Mouse (Mus musculus) midbrain, embryonic 11.5 days (tissue): ENCODE data around the gene T2. TPM values are rescaled to one million over a fixed set of nuclear protein-coding genes. Genes with fewer than 3 reads are reported as not detected.
A peak's percentile ranks its signal among the peaks of the same experiment; 100 is the strongest.
"Not testable (repeated sequence)": the region's sequence is repeated elsewhere in the genome, so short reads cannot be mapped to it uniquely, and the experiment has no call there.

Source experiments
- ATAC-seq: fragments of 200-750 bp; cut with Nextera tagmentation; 2 replicates; pipeline ENCODE4 v1.8.0; 2017; ENCODE audit warnings: moderate TSS enrichment, moderate library complexity; ENCODE audit not compliant: low FRiP score
- DNase-seq: peaks from one replicate; pipeline ENCODE4 v3.0.0; 2015; ENCODE audit warnings: low spot score; ENCODE audit errors: missing footprints
- H3K27ac ChIP-seq: fragments of 300-500 bp; sonication (generic); 2 replicates; pipeline ENCODE4 v1.5.1; 2014; ENCODE audit warnings: low read depth, low read length
- H3K27me3 ChIP-seq: fragments of 300-500 bp; sonication (generic); 2 replicates; pipeline ENCODE4 v1.6.1; 2014; ENCODE audit warnings: mild to moderate bottlenecking, low read length, moderate library complexity, mixed read lengths; ENCODE audit not compliant: control insufficient read depth, insufficient read depth
- H3K36me3 ChIP-seq: fragments of 300-500 bp; sonication (generic); 2 replicates; pipeline ENCODE4 v1.6.1; 2014; ENCODE audit warnings: mild to moderate bottlenecking, low read length, moderate library complexity, mixed read lengths; ENCODE audit not compliant: control insufficient read depth, insufficient read depth
- H3K4me1 ChIP-seq: fragments of 300-500 bp; sonication (generic); 2 replicates; pipeline ENCODE4 v1.6.1; 2014; ENCODE audit warnings: low read length; ENCODE audit not compliant: control insufficient read depth, insufficient read depth
- H3K4me2 ChIP-seq: fragments of 300-500 bp; sonication (generic); 2 replicates; pipeline ENCODE4 v1.6.1; 2014; ENCODE audit warnings: mild to moderate bottlenecking, moderate library complexity
- H3K4me3 ChIP-seq: fragments of 300-500 bp; sonication (generic); 2 replicates; pipeline ENCODE4 v1.5.1; 2014; ENCODE audit warnings: low read depth, low read length
- H3K9ac ChIP-seq: fragments of 300-500 bp; sonication (generic); 2 replicates; pipeline ENCODE4 v1.6.1; 2014; ENCODE audit warnings: low read length
- H3K9me3 ChIP-seq: fragments of 300-500 bp; sonication (generic); 2 replicates; pipeline ENCODE4 v1.6.1; 2016; ENCODE audit warnings: low read length; ENCODE audit not compliant: control insufficient read depth
- WGBS: fragments of 180-500 bp; shearing (Covaris S2); extraction: QIAGEN DNeasy Blood & Tissue Kit; methylation state at CpG from one replicate; pipeline ENCODE4 v1.1.7; 2014; 5-methylcytosine and 5-hydroxymethylcytosine counted together
- polyA plus RNA-seq: library from polyadenylated mRNA; unstranded; fragments of >200 nt; fragmentation: Nextera tagmentation; extraction: Ambion mirVana; gene quantifications from 2 replicates; pipeline ENCODE4 v1.2.1, GENCODE M21; 2014

The T2 gene
- polyA plus RNA-seq, result 0.18 and 0.30 TPM in 2 replicates

DNA sequence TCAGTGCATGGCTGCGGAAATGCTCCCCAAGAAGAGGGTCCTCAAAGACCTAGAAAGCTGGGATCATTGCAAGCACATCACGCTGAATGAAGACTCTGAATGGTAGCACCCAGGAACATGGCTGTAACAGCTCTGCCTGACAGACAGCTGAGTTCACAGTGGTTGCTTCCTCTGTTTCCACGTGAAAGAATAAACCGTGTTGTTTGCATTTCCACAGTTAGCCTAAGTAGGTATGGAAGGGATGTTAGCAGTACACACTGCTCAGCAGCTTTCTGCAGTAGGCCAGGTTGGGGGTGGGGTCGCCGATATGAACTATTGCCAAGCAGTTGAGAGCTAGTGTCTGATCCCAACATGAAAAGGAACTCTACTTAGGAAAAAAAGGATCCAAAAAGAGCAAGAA, at the start of gene T2:
Gene T2, plus strand, starts transcription at position 301 of the 400 bp plus-strand sequence.
- no peaks in the 10 kb centered on the region for H3K36me3 ChIP-seq
- H3K4me3 ChIP-seq, result no peak within 1 kb of the TSS
- H3K4me2 ChIP-seq, result no peak within 1 kb of the TSS
- WGBS, result 85% methylated on average over 6 of the region's 6 CpGs
- DNase-seq (peak; percentile 8), ATAC-seq (no peak)
- peaks cover 3% of the 10 kb centered on the region; the same call in 1 of the 2 replicates for H3K4me1 ChIP-seq
- H3K9ac ChIP-seq, result no peak within 1 kb of the TSS
- no peaks in the 10 kb centered on the region for H3K9me3 ChIP-seq
- no peak within 1 kb of the TSS for H3K27ac ChIP-seq
- H3K27me3 ChIP-seq, result no peaks in the 10 kb centered on the region

DNA sequence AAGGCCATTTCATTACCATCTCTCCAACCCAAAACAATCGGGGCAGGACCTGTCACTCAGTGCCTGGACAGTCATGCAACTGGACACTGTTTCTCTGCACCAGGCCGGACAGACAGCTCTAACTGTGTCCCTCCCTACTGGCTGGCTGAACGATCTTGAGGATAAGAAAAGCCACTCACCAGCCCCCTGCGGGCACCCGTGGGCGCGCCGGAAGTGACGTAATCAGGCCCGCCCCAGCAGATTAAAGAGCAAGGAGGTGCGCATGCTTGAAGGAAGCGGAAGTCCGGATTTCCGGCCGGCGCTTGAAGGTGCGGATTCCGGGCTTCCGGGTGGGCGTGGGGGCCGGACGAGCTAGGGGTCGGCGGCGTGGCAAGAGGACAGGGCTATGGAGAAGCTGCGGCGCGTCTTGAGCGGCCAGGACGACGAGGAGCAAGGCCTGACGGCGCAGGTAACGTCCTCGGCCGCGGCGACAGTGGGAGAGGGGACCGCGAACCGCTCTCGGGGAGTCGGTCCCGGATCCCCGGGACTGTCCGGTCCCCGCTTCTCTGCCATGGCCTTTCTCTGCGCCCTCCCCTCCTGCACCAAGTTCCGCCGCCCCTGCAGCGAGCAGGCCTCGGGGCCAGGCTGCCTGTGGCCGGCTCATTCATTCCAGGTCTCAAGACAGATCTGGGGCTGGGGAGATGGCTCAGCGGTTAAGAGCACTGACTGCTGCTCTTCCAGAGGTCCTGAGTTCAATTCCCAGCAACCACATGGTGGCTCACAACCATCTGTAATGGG, 44.8 kb upstream of the T2 start, which contains the start of gene Sft2d1:
Gene Sft2d1, plus strand, starts transcription at position 265 of the 777 bp plus-strand sequence.
- no peaks in the 10 kb centered on the region for H3K9me3 ChIP-seq
- H3K27me3 ChIP-seq, result no peaks in the 10 kb centered on the region
- under 1% methylated on average over 47 of the region's 54 CpGs for WGBS

GRCm38 (mm10) chr17:8311751-8312150, 44.0 kb upstream of the T2 start:
- H3K9ac ChIP-seq, result peak overlapping the region; percentile 72
- H3K36me3 ChIP-seq, result no peaks in the 10 kb centered on the region
- no peak for DNase-seq
- H3K4me1 ChIP-seq, result peaks cover 11% of the 10 kb centered on the region
- H3K27me3 ChIP-seq, result no peaks in the 10 kb centered on the region
- H3K27ac ChIP-seq, result no peak overlapping the region
- H3K4me3 ChIP-seq, result peak overlapping the region; percentile 80
- ATAC-seq, result no peak
- H3K9me3 ChIP-seq, result no peaks in the 10 kb centered on the region
- WGBS, result 36% methylated on average over 3 of the region's 3 CpGs
- H3K4me2 ChIP-seq, result peak overlapping the region; percentile 69

More for the DNA sequence above, 44.8 kb upstream of the T2 start, which contains the start of gene Sft2d1:
- peaks cover 11% of the 10 kb centered on the region for H3K4me1 ChIP-seq
- H3K4me3 ChIP-seq, result peak within 1 kb of the TSS; percentile 80
- no peaks in the 10 kb centered on the region for H3K36me3 ChIP-seq
- peak; percentile 99 for ATAC-seq
- peak within 1 kb of the TSS; percentile 72 for H3K9ac ChIP-seq
- peak within 1 kb of the TSS; percentile 69 for H3K4me2 ChIP-seq
- peak; percentile 100 for DNase-seq
- H3K27ac ChIP-seq, result peak within 1 kb of the TSS; percentile 62

GRCm38 (mm10) chr17:8313976-8314375, 41.8 kb upstream of the T2 start:
- no peak overlapping the region for H3K4me2 ChIP-seq
- H3K4me1 ChIP-seq, result peaks cover 11% of the 10 kb centered on the region
- H3K27ac ChIP-seq, result no peak overlapping the region
- 86% methylated on average over 3 of the region's 3 CpGs for WGBS
- no peak overlapping the region for H3K9ac ChIP-seq
- ATAC-seq (no peak), DNase-seq (no peak)
- H3K4me3 ChIP-seq, result no peak overlapping the region
- no peaks in the 10 kb centered on the region for H3K36me3 ChIP-seq
- H3K27me3 ChIP-seq, result no peaks in the 10 kb centered on the region
- H3K9me3 ChIP-seq, result no peaks in the 10 kb centered on the region

DNA sequence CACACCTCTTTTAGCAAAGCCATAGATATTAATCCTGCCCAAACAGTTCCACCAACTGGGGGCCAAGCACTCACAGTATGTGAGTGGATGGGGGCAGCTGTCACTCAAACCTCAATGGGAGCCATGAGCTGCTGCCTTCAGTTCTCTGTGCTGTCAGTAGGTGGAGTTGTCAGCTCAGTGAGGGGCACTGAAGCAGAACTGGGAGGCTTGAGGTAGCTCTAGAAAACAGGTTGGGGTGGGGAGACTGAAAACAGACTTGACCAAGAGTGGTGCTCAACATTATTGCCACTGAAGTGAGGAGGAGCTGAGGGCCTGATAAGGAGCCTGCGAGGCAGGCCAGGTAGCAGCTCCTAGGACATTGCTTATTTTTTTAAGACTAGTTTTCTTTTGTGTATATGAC, 39.5 kb upstream of the T2 start:
- no peaks in the 10 kb centered on the region for H3K9me3 ChIP-seq
- no peaks in the 10 kb centered on the region for H3K27me3 ChIP-seq
- H3K4me3 ChIP-seq, result no peak overlapping the region
- H3K36me3 ChIP-seq, result no peaks in the 10 kb centered on the region
- no peak for ATAC-seq
- no peak overlapping the region for H3K9ac ChIP-seq
- DNase-seq, result no peak
- no peak overlapping the region for H3K4me2 ChIP-seq
- WGBS, result 90% methylated on average over 1 of the region's 1 CpGs
- H3K4me1 ChIP-seq, result peaks cover 11% of the 10 kb centered on the region
- H3K27ac ChIP-seq, result no peak overlapping the region

- H3K9ac ChIP-seq, H3K4me1 ChIP-seq, H3K4me3 ChIP-seq, H3K9me3 ChIP-seq, H3K27ac ChIP-seq, ATAC-seq, H3K36me3 ChIP-seq, H3K4me2 ChIP-seq, DNase-seq, H3K27me3 ChIP-seq: not testable (repeated sequence)
- 77% methylated on average over 10 of the region's 11 CpGs for WGBS
Measured at GRCm38 (mm10) chr17:8326877-8327276, 28.9 kb upstream of the T2 start.

GRCm38 (mm10) chr17:8328511-8329174, 27.1 kb upstream of the T2 start:
- no peak overlapping the region for H3K27ac ChIP-seq
- peak; percentile 88 for DNase-seq
- ATAC-seq, result no peak
- no peak overlapping the region for H3K4me3 ChIP-seq
- no peaks in the 10 kb centered on the region for H3K27me3 ChIP-seq
- no peaks in the 10 kb centered on the region for H3K4me1 ChIP-seq
- H3K4me2 ChIP-seq, result no peak overlapping the region
- H3K9me3 ChIP-seq, result no peaks in the 10 kb centered on the region
- H3K9ac ChIP-seq, result no peak overlapping the region
- 66% methylated on average over 7 of the region's 7 CpGs for WGBS
- no peaks in the 10 kb centered on the region for H3K36me3 ChIP-seq

- Histone ChIP-seq H3K9me3 (no peaks in the 10 kb centered on the region), H3K27ac (no peak overlapping the region), H3K4me2 (no peak overlapping the region), H3K4me1 (no peaks in the 10 kb centered on the region), H3K9ac (no peak overlapping the region), H3K27me3 (no peaks in the 10 kb centered on the region), H3K36me3 (no peaks in the 10 kb centered on the region), H3K4me3 (no peak overlapping the region)
- WGBS, result 79% methylated on average over 5 of the region's 5 CpGs
- ATAC-seq (no peak), DNase-seq (no peak)
Measured at GRCm38 (mm10) chr17:8330602-8331001, 25.2 kb upstream of the T2 start.

DNA sequence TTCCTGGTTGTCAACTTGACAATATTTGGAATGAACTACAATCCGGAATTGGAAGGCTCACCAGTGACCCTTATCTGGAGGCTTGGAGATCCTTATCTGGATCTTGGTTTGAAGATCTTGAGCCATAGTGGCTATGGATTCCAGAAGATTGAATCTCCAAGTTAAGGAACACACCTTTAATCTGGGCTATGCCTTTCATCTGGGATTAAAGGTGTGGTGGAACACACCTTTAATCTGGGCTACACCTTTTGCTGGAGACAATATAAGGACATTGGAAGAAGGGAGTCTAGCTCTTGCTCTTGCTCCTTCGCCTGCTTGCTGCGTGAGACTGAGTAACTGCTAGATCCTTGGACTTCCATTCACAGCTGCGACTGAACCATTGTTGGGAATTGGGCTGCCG, 18.6 kb upstream of the T2 start, which contains the start of gene Prr18:
Gene Prr18, plus strand, starts transcription at position 301 of the 400 bp plus-strand sequence.
- not testable (repeated sequence) for H3K36me3 ChIP-seq, H3K9ac ChIP-seq, H3K27ac ChIP-seq, H3K9me3 ChIP-seq, H3K4me2 ChIP-seq, DNase-seq, H3K4me3 ChIP-seq, ATAC-seq, H3K4me1 ChIP-seq
- WGBS, result no CpG with 5 or more reads among the region's 5 CpGs
- H3K27me3 ChIP-seq, result peaks cover 33% of the 10 kb centered on the region
